Mouse (Mus musculus) heart, embryonic 15.5 days (tissue): ENCODE data around the gene Sh3gl3. TPM values are rescaled to one million over a fixed set of nuclear protein-coding genes. Genes with fewer than 3 reads are reported as not detected.

Experiments
- ATAC-seq: fragments of 200-750 bp; cut with Nextera tagmentation; replicated peaks from 2 replicates; pipeline ENCODE4 v1.8.0; 2017; ENCODE audit warnings: low read depth, moderate TSS enrichment; ENCODE audit not compliant: insufficient number of reproducible peaks, insufficient read depth, low FRiP score
- H3K27ac ChIP-seq: fragments of 300-500 bp; sonication (generic); 2 replicates; pipeline ENCODE4 v1.5.1; 2015; ENCODE audit warnings: mild to moderate bottlenecking, inconsistent platforms
- H3K27me3 ChIP-seq: fragments of 300-500 bp; sonication (generic); 2 replicates; pipeline ENCODE4 v1.6.1; 2015; ENCODE audit warnings: inconsistent platforms
- H3K36me3 ChIP-seq: fragments of 300-500 bp; sonication (generic); 2 replicates; pipeline ENCODE4 v1.6.1; 2015; ENCODE audit warnings: mild to moderate bottlenecking, inconsistent platforms
- H3K4me1 ChIP-seq: fragments of 300-500 bp; sonication (generic); replicated peaks from 2 replicates; pipeline ENCODE4 v1.6.1; 2015; ENCODE audit warnings: inconsistent platforms
- H3K4me2 ChIP-seq: fragments of 300-500 bp; sonication (generic); 2 replicates; pipeline ENCODE4 v1.6.1; 2015; ENCODE audit warnings: inconsistent platforms, mild to moderate bottlenecking, moderate library complexity
- H3K4me3 ChIP-seq: fragments of 300-500 bp; sonication (generic); 2 replicates; pipeline ENCODE4 v1.5.1; 2015; ENCODE audit warnings: mild to moderate bottlenecking, inconsistent platforms
- H3K9ac ChIP-seq: fragments of 300-500 bp; sonication (generic); 2 replicates; pipeline ENCODE4 v1.6.1; 2015; ENCODE audit warnings: mild to moderate bottlenecking, inconsistent platforms
- H3K9me3 ChIP-seq: fragments of 300-500 bp; sonication (generic); replicated peaks from 2 replicates; pipeline ENCODE4 v1.6.1; 2016; ENCODE audit warnings: inconsistent platforms
- WGBS: fragments of 180-500 bp; shearing (Covaris S2); methylation state at CpG from one replicate; pipeline ENCODE4 v1.1.7; 2015; ENCODE audit warnings: mixed read lengths; 5-methylcytosine and 5-hydroxymethylcytosine counted together
- polyA plus RNA-seq: library from polyadenylated mRNA; unstranded; fragments of >200 nt; fragmentation: Nextera tagmentation; extraction: Ambion mirVana; gene quantifications from 2 replicates; pipeline ENCODE4 v1.2.1, GENCODE M21; 2015

Gene Sh3gl3
- polyA plus RNA-seq: 5.8 and 6.2 TPM in 2 replicates

DNA sequence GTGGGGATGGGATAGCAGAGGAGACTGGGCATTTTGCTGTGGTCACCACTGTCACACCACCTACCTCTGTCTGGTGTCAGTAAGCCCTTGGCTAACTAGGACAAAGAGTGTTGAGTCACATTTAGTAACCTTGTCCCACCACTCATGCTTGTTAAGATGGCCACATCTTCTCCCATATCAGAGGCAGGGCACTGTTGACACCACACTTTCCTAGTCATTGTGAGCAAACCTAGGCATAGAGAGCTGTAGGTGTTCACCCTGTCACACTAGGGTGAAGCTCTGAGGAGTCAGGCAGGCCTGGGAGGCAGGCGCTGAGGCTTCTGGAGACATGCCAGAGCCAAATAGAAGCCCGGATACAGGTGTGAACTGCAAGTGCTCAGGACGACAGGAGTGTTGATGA is at the start of gene Sh3gl3:
Gene Sh3gl3, plus strand, starts transcription at position 301 of the 400 bp plus-strand sequence.
- Histone ChIP-seq H3K27ac (no peak within 1 kb of the TSS), H3K9ac (peak within 1 kb of the TSS; percentile 52)
- ATAC-seq: no peak

DNA sequence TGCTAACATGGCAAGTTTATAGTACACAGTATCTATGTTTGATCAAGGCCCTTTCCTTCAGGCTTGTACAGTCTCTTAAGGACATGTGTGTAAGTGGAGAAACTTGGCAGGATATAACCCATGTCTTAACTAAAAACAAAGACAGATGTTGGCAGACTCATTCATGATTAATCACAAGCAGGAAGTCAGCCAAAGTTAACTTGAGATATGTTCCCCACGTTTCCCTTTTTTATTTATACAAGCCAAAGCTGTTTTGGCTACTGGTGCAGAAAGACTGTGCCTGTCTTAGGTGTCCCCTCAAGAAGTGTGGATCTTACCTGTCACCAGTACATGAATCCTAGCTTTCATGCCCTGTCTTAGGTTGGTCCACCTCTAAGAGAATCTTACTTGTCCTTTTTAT is 35.4 kb upstream of the Sh3gl3 start:
- H3K4me3 ChIP-seq: no peak overlapping the region
- 0 out of 2 replicates have a peak, but pooled peaks cover 9% of the 10 kb centered on the region for H3K9me3 ChIP-seq
- H3K4me2 ChIP-seq: no peak overlapping the region
- H3K27me3 ChIP-seq: no peaks in the 10 kb centered on the region
- H3K36me3 ChIP-seq: no peaks in the 10 kb centered on the region
- WGBS: 37% methylated on average over 1 of the region's 1 CpGs
- H3K9ac ChIP-seq: no peak overlapping the region
- no peak for ATAC-seq
- no peaks in the 10 kb centered on the region for H3K4me1 ChIP-seq
- H3K27ac ChIP-seq: no peak overlapping the region

More for the DNA sequence above, at the start of gene Sh3gl3:
- no peaks in the 10 kb centered on the region for H3K36me3 ChIP-seq
- H3K9me3 ChIP-seq: no peaks in the 10 kb centered on the region
- WGBS: 64% methylated on average over 3 of the region's 3 CpGs
- H3K27me3 ChIP-seq: peaks cover 22% of the 10 kb centered on the region
- H3K4me1 ChIP-seq: peaks cover 12% of the 10 kb centered on the region
- H3K4me3 ChIP-seq: peak within 1 kb of the TSS; percentile 80
- H3K4me2 ChIP-seq: peak within 1 kb of the TSS; percentile 100

DNA sequence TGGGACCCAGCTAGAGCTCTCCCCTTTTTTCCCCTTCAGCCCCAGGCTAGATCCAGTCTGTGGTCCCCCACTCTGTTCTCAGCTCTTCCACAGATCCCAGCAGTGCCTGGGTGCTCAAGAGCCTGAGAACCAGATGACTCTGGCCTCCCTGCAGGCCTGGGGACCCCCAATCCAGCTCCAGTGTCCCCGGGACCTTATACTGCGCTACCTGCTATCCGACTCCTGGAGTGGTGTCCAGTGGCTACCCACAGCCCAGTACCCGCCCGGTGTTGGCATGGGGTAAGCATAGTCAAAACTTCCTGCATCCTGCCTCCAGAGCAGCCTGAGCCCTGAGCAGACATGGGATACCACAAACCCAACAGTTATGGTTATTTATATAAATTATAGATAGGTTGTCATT is 26.5 kb upstream of the Sh3gl3 start:
- H3K27ac ChIP-seq: no peak overlapping the region
- no peak overlapping the region for H3K4me2 ChIP-seq
- 91% methylated on average over 5 of the region's 5 CpGs for WGBS
- no peak overlapping the region for H3K9ac ChIP-seq
- no peaks in the 10 kb centered on the region for H3K36me3 ChIP-seq
- no peaks in the 10 kb centered on the region for H3K9me3 ChIP-seq
- no peaks in the 10 kb centered on the region for H3K27me3 ChIP-seq
- no peak overlapping the region for H3K4me3 ChIP-seq
- no peak for ATAC-seq
- H3K4me1 ChIP-seq: no peaks in the 10 kb centered on the region

DNA sequence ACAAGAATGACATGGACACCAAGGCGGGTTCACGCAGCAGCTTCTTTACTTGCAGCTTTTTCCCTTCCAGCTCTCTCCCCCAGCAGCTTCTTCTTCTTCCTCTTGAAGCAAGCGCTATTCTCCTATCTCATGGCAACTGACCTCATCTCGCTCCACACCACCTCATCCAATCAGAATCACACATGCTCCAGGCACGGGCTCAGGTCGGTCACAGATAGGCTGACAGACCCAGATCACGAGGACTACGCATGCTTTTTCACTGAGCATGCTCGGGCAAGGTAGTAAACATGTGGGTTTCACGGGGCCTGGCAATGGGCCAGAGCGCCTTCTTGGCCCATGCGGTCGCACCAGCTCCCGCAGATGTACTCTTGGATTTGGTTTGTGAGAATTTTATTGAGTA is 9.0 kb upstream of the Sh3gl3 start:
- H3K27ac ChIP-seq: no peak overlapping the region
- H3K27me3 ChIP-seq: no peaks in the 10 kb centered on the region
- 90% methylated on average over 14 of the region's 14 CpGs for WGBS
- H3K9me3 ChIP-seq: no peaks in the 10 kb centered on the region
- no peak overlapping the region for H3K4me3 ChIP-seq
- H3K9ac ChIP-seq: no peak overlapping the region
- H3K4me1 ChIP-seq: no peaks in the 10 kb centered on the region
- ATAC-seq: no peak
- no peak overlapping the region for H3K4me2 ChIP-seq
- H3K36me3 ChIP-seq: no peaks in the 10 kb centered on the region

DNA sequence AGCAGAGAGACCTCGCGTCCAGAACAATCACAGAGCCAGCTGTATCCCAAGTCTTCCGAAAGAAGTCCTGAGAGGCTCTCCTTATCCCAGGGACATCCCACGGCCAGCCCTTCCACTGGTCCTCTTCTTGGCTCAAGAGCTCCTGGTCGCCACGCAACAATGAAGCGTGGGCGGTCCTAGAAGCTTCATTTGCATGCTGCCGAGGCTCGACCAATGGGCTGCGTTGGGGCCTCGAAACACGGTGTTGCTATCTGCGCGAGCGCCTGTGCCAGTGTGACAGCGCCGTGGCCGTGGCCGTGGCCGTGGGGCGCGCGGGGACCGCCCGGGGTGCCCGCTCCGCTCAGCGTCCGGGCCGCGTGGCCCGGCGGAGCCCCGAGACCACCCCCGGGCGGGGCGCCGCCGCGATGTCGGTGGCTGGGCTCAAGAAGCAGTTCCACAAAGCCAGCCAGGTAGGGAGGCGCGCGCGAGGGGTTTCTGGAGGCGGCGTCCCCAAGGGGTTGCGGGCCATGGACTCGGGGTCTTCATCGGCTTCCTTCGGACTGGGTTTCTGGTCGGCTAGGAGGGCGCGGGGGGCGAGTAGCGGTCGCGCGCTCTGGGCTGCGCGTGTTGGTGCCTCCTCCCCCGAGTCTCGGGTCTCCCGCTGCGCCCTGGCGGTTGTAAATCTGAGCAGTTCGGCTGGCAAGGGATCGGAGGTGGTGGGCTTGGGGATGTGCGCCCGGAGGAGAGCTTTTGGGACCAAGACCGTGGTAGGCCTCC is 1.1 kb downstream of the Sh3gl3 start:
- peak; percentile 92 for ATAC-seq
- peak overlapping the region; percentile 52 for H3K9ac ChIP-seq
- H3K4me3 ChIP-seq: peak overlapping the region; percentile 80
- peak overlapping the region; percentile 100 for H3K4me2 ChIP-seq
- peaks cover 22% of the 10 kb centered on the region for H3K27me3 ChIP-seq
- H3K36me3 ChIP-seq: no peaks in the 10 kb centered on the region
- WGBS: under 1% methylated on average over 72 of the region's 72 CpGs
- peaks cover 12% of the 10 kb centered on the region for H3K4me1 ChIP-seq
- H3K9me3 ChIP-seq: no peaks in the 10 kb centered on the region
- no peak overlapping the region for H3K27ac ChIP-seq

DNA sequence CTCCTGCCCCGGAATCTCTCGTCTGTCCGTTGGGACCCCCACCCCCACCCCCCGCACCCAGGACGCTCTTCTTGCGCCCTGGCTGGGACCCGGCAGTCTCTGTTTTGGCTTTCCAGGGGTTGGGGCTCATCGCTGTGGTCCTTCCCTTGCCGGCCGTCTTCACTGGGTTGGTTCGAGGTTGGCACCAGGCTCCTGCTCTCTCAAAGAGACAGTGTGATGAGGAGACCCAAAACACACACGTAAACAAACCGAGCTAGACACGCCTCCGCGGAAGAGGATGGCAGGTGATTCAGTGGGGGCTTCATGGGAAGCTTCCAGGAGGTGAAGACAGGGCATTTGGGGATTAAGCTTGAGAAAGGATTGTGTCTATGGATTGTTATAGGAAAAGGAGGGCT is 1.7 kb downstream of the Sh3gl3 start:
- Histone ChIP-seq H3K27ac (no peak overlapping the region), H3K4me1 (peaks cover 12% of the 10 kb centered on the region), H3K27me3 (peaks cover 22% of the 10 kb centered on the region), H3K4me3 (peak overlapping the region; percentile 80), H3K36me3 (no peaks in the 10 kb centered on the region), H3K9me3 (no peaks in the 10 kb centered on the region), H3K9ac (peak overlapping the region; percentile 52), H3K4me2 (peak overlapping the region; percentile 100)
- 1% methylated on average over 16 of the region's 16 CpGs for WGBS
- no peak for ATAC-seq

DNA sequence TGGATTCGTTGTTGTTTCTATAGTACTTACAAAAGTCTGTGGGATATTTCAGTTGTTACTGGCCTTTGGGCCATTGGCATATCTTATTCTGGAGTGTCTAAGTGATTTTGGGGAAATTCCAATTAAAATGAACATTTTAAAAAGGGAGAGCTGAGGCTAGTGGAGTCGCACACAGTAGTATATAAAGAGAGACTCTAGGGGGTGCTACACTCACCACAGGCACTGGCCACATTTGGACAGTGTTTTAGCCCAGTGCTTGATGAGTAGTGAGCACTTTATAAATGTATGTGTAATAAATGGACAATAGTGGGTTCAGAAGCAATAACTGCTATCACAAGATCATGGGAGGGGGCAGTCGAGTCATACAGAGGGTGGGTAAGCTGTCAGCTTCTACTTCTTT is 2.6 kb downstream of the Sh3gl3 start:
- Histone ChIP-seq H3K36me3 (no peaks in the 10 kb centered on the region), H3K4me1 (peaks cover 12% of the 10 kb centered on the region), H3K9me3 (no peaks in the 10 kb centered on the region), H3K27me3 (peaks cover 22% of the 10 kb centered on the region), H3K4me2 (no peak overlapping the region), H3K27ac (no peak overlapping the region), H3K4me3 (no peak overlapping the region), H3K9ac (no peak overlapping the region)
- WGBS: 65% methylated on average over 3 of the region's 3 CpGs
- no peak for ATAC-seq

DNA sequence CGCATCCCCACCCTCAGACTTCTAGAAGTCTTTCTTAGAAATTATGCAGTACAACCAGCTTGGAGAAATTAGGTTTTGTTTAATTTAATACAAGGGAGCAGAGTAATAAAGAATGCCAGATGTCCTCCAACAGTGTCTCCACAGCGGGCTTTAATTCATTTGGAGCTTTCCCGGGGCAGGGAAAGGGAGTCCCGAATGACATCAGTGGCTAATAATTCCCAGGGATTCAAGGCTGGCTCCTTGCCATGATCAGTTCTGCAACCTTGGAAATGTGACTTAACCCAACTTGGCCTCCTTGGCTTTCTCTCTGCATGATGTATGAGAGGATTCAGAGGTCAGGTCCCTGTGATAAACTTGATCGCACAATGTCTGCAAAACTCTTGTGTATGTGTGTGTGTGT is 3.7 kb downstream of the Sh3gl3 start:
- Histone ChIP-seq H3K27ac (no peak overlapping the region), H3K4me2 (no peak overlapping the region), H3K9me3 (no peaks in the 10 kb centered on the region), H3K4me1 (peaks cover 12% of the 10 kb centered on the region), H3K9ac (no peak overlapping the region), H3K4me3 (no peak overlapping the region), H3K27me3 (peaks cover 22% of the 10 kb centered on the region), H3K36me3 (no peaks in the 10 kb centered on the region)
- ATAC-seq: no peak
- WGBS: 41% methylated on average over 5 of the region's 5 CpGs

DNA sequence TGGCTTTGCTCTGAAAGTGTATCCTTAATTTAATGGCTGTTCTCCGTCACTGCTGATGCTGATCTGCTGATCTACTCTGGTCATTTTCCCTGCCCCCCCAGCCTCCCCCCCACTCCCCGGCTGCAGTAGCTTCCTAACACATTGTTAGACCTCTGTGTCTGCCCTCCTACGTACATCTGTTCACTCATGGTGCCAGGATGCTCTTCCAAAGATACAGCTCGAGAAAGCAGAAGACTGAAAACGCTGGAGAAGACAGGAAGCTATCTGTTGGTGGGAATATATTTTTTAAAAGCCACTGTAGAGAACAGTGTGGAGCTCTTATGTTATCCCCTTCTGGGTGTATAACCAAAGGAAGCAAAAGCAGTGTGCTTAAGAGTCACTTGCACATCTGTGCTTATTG is 7.3 kb downstream of the Sh3gl3 start:
- H3K4me3 ChIP-seq: no peak overlapping the region
- no peaks in the 10 kb centered on the region for H3K9me3 ChIP-seq
- peaks cover 8% of the 10 kb centered on the region for H3K27me3 ChIP-seq
- WGBS: 83% methylated on average over 5 of the region's 5 CpGs
- H3K9ac ChIP-seq: no peak overlapping the region
- H3K36me3 ChIP-seq: no peaks in the 10 kb centered on the region
- no peak overlapping the region for H3K4me2 ChIP-seq
- H3K27ac ChIP-seq: no peak overlapping the region
- no peak for ATAC-seq
- H3K4me1 ChIP-seq: peaks cover 4% of the 10 kb centered on the region; the same call in 1 of the 2 replicates

DNA sequence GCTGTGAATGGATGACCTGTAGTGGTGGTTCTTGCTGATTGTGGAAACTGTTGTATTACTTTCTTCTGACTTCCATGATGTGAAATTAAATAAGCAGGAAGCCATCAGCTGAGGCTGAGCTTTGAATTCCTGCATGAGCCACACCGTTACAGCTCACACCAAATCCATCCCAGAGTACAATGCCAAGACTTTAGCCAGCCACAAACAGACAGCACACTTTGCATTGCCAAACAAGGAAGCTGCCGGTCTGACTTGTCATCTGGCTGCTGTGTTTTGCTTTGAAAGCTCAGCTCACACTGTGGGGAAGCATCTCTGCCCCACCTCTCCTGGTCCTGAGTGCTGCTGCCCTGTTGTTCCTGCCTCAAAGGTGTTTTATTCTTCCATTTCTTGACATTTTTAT is 9.1 kb downstream of the Sh3gl3 start:
- Histone ChIP-seq H3K27ac (no peak overlapping the region), H3K27me3 (no peaks in the 10 kb centered on the region), H3K4me1 (no peaks in the 10 kb centered on the region), H3K36me3 (no peaks in the 10 kb centered on the region), H3K4me2 (no peak overlapping the region), H3K9ac (no peak overlapping the region), H3K4me3 (no peak overlapping the region), H3K9me3 (no peaks in the 10 kb centered on the region)
- ATAC-seq: no peak
- WGBS: 33% methylated on average over 2 of the region's 2 CpGs

DNA sequence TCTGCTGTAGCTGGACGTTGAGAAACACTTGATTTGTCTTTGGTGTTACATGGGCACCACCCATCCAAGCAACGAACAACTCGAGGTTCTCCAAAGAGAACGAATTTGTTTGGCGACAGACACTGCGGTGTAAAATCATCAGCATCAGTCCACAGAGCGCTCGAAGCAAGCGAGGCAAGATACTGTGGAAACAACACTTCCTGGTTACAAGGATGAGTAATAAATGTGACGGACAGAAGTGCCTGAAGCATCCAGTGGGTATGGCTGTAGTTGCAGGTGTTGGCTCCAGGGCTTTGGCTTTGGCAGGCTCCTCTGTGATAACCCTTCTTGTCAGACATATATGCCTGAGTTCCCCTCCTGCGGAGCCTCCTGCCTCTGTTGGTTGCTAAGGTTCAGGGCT is 18.0 kb downstream of the Sh3gl3 start:
- Histone ChIP-seq H3K36me3 (no peaks in the 10 kb centered on the region), H3K4me2 (no peak overlapping the region), H3K27ac (no peak overlapping the region), H3K9me3 (no peaks in the 10 kb centered on the region), H3K9ac (no peak overlapping the region), H3K4me1 (no peaks in the 10 kb centered on the region), H3K4me3 (no peak overlapping the region), H3K27me3 (no peaks in the 10 kb centered on the region)
- 85% methylated on average over 11 of the region's 11 CpGs for WGBS
- no peak for ATAC-seq

DNA sequence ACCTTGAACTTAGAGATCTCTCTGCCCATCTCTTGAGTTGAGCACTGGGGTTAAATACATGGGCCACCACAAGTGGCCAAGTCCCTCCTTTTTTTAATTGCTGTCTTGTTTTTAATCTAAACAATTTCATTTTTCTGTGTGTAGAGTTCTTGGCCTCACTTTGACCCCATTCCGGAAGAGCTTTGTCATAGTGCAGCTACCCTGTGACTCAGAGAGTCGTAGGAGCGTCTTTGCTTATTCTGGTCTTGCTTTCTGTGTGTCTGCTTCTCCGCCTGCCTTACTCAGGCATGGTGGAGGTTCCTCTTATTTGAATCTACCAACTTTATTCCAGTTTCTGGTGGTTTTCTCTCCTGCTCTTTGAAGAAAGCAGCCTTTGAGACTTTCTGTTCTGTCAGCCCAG is 18.9 kb downstream of the Sh3gl3 start:
- H3K9ac ChIP-seq: no peak overlapping the region
- H3K27ac ChIP-seq: no peak overlapping the region
- H3K36me3 ChIP-seq: no peaks in the 10 kb centered on the region
- no peaks in the 10 kb centered on the region for H3K9me3 ChIP-seq
- no peak for ATAC-seq
- H3K27me3 ChIP-seq: no peaks in the 10 kb centered on the region
- H3K4me1 ChIP-seq: no peaks in the 10 kb centered on the region
- WGBS: 72% methylated on average over 4 of the region's 4 CpGs
- H3K4me2 ChIP-seq: no peak overlapping the region
- H3K4me3 ChIP-seq: no peak overlapping the region
